Mouse (Mus musculus): ENCODE results near the gene Ifnl2.
"Not testable (repeated sequence)": the region's sequence is repeated elsewhere in the genome, so short reads cannot be mapped to it uniquely, and the experiment has no call there.

Ifnl2 gene

GRCm38 (mm10) chr7:28510405-28510974, at the start of gene Ifnl2:
TSS of gene Ifnl2 (minus strand) at chr7:28510455.
- not testable (repeated sequence) for DNase-seq

GRCm38 (mm10) chr7:28558486-28558885, 48.2 kb upstream of the Ifnl2 start:
- peak; percentile 78 to 80 for DNase-seq

GRCm38 (mm10) chr7:28557708-28558107, 47.5 kb upstream of the Ifnl2 start:
- DNase-seq, result no peak

- no peak for DNase-seq
Measured at GRCm38 (mm10) chr7:28557069-28557468, 46.8 kb upstream of the Ifnl2 start.

GRCm38 (mm10) chr7:28555939-28556535, 45.8 kb upstream of the Ifnl2 start:
- DNase-seq, result no peak

GRCm38 (mm10) chr7:28553076-28553475, 42.8 kb upstream of the Ifnl2 start:
- no peak for DNase-seq

- no peak for DNase-seq
Measured at GRCm38 (mm10) chr7:28547628-28548027, 37.4 kb upstream of the Ifnl2 start.

- no peak for DNase-seq
Measured at GRCm38 (mm10) chr7:28547154-28547553, 36.9 kb upstream of the Ifnl2 start, which contains the start of gene Nccrp1. TSS of gene Nccrp1 (minus strand) at chr7:28547254.

GRCm38 (mm10) chr7:28546649-28547048, 36.4 kb upstream of the Ifnl2 start:
- DNase-seq, result no peak

GRCm38 (mm10) chr7:28545891-28546210, 35.6 kb upstream of the Ifnl2 start:
- no peak for DNase-seq

GRCm38 (mm10) chr7:28545048-28545890, 35.0 kb upstream of the Ifnl2 start:
- peak in 1 of 2 experiments; percentile 50 for DNase-seq

GRCm38 (mm10) chr7:28544051-28544601, 33.9 kb upstream of the Ifnl2 start:
- peak; percentile 41 to 52 for DNase-seq

- no peak for DNase-seq
Measured at GRCm38 (mm10) chr7:28540526-28540925, 30.3 kb upstream of the Ifnl2 start, which contains the start of gene Sycn. TSS of gene Sycn (plus strand) at chr7:28540885.

- DNase-seq, result not testable (repeated sequence)
Measured at GRCm38 (mm10) chr7:28538886-28539285, 28.6 kb upstream of the Ifnl2 start.

GRCm38 (mm10) chr7:28532005-28532404, 21.8 kb upstream of the Ifnl2 start:
- DNase-seq, result no peak

- DNase-seq, result peak; percentile 75 to 86
Measured at GRCm38 (mm10) chr7:28527922-28528719, 17.9 kb upstream of the Ifnl2 start.

- not testable (repeated sequence) for DNase-seq
Measured at GRCm38 (mm10) chr7:28522536-28522935, 12.3 kb upstream of the Ifnl2 start, which contains the start of gene Ifnl3. TSS of gene Ifnl3 (plus strand) at chr7:28522836.

GRCm38 (mm10) chr7:28511441-28511840, 1.2 kb upstream of the Ifnl2 start:
- no peak for DNase-seq

GRCm38 (mm10) chr7:28509121-28509520, 1.1 kb downstream of the Ifnl2 start:
- not testable (repeated sequence) for DNase-seq

- DNase-seq, result no peak
Measured at GRCm38 (mm10) chr7:28505585-28505984, 4.7 kb downstream of the Ifnl2 start.

- DNase-seq, result no peak
Measured at GRCm38 (mm10) chr7:28495426-28495825, 14.8 kb downstream of the Ifnl2 start.

- DNase-seq, result no peak
Measured at GRCm38 (mm10) chr7:28492310-28492709, 17.9 kb downstream of the Ifnl2 start.

GRCm38 (mm10) chr7:28490903-28491302, 19.4 kb downstream of the Ifnl2 start:
- DNase-seq, result no peak
